Mouse (Mus musculus) hindbrain, embryonic 10.5 days (tissue): ENCODE measurements at regions not wholly inside any gene's neighbourhood (a gene's known extent, or its start where the extent isn't known, plus 50 kb on each side); places are given as distances from the start of the nearest gene placed in this dataset.
"Not testable (repeated sequence)": the region's sequence is repeated elsewhere in the genome, so short reads cannot be mapped to it uniquely, and the experiment has no call there.

Source experiments
- DNase-seq: peaks from one replicate; pipeline ENCODE4 v3.0.0-alpha.2; 2017; ENCODE audit warnings: low spot score
- H3K27ac ChIP-seq: fragments of 300-500 bp; sonication (generic); 2 replicates; pipeline ENCODE4 v1.5.1; 2016; ENCODE audit warnings: mild to moderate bottlenecking, moderate library complexity
- H3K27me3 ChIP-seq: fragments of 300-500 bp; sonication (generic); 2 replicates; pipeline ENCODE4 v1.6.1; 2016; ENCODE audit warnings: mild to moderate bottlenecking; ENCODE audit not compliant: poor library complexity, insufficient read depth, severe bottlenecking
- H3K36me3 ChIP-seq: fragments of 300-500 bp; sonication (generic); 2 replicates; pipeline ENCODE4 v1.6.1; 2016; ENCODE audit warnings: mild to moderate bottlenecking, moderate library complexity
- H3K4me1 ChIP-seq: fragments of 300-500 bp; sonication (generic); replicated peaks from 2 replicates; pipeline ENCODE4 v1.6.1; 2016; ENCODE audit warnings: mild to moderate bottlenecking
- H3K4me3 ChIP-seq: fragments of 300-500 bp; sonication (generic); 2 replicates; pipeline ENCODE4 v1.5.1; 2016; ENCODE audit warnings: mild to moderate bottlenecking, moderate library complexity
- H3K9me3 ChIP-seq: fragments of 300-500 bp; sonication (generic); 2 replicates; pipeline ENCODE4 v1.6.1; 2016; ENCODE audit warnings: mild to moderate bottlenecking, moderate library complexity
- WGBS: fragments of 180-500 bp; shearing (Covaris S2); methylation state at CpG from one replicate; pipeline ENCODE4 v1.1.7; 2016; 5-methylcytosine and 5-hydroxymethylcytosine counted together

DNA sequence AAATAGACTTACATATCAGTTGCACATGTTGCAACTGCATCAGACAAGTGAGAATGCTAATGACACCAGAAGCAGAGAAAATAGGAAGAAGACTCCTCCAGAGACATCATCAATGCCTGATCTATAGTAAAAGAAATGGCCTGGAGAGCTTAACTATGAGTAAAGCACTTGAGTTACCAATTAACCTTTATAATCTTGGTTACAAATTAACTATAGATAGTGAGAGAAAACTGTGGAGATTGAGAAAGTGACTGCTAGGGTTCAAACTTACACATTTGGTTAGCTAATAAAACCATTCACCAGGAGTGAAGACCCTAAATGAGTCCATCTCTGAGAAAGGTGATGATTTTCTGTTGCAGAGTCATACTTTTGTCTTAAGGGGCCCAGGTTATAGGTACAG is 307.4 kb downstream of the Phex start:
- H3K4me1 ChIP-seq: no peaks in the 10 kb centered on the region
- H3K36me3 ChIP-seq: no peaks in the 10 kb centered on the region
- H3K9me3 ChIP-seq: no peaks in the 10 kb centered on the region
- DNase-seq: no peak
- no peaks in the 10 kb centered on the region for H3K27me3 ChIP-seq
- no peak overlapping the region for H3K4me3 ChIP-seq
- no peak overlapping the region for H3K27ac ChIP-seq

GRCm38 (mm10) chrX:157080025-157080424 is 335.1 kb downstream of the Phex start:
- no peaks in the 10 kb centered on the region for H3K9me3 ChIP-seq
- no peaks in the 10 kb centered on the region for H3K27me3 ChIP-seq
- no peak for DNase-seq
- no peak overlapping the region for H3K4me3 ChIP-seq
- H3K36me3 ChIP-seq: no peaks in the 10 kb centered on the region
- no peak overlapping the region for H3K27ac ChIP-seq
- H3K4me1 ChIP-seq: no peaks in the 10 kb centered on the region

DNA sequence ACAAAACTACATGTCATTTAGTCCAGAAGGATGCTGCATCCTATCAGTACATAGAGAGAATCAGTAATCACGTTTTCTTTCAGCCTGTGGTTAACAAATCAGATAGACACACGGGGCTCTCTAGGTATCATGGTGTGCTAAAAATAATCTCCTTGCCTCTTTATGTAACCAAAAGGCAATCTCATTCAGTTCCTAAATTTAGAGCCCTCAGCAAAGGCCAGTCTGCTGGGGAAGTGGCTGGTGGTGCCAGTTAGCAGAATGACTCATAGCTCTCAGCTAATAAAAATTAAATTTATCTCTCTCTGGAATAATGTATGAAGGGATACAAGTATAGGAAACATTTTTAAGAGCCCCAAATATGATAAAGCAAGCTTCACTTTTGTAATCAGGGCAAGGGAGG is 335.5 kb downstream of the Phex start:
- Histone ChIP-seq H3K4me3 (no peak overlapping the region), H3K9me3 (no peaks in the 10 kb centered on the region), H3K36me3 (no peaks in the 10 kb centered on the region), H3K27ac (no peak overlapping the region), H3K4me1 (no peaks in the 10 kb centered on the region), H3K27me3 (no peaks in the 10 kb centered on the region)
- no peak for DNase-seq
- 70% methylated on average over 2 of the region's 2 CpGs for WGBS

GRCm38 (mm10) chrX:157078061-157078460 is 337.1 kb downstream of the Phex start:
- not testable (repeated sequence) for H3K4me3 ChIP-seq, H3K4me1 ChIP-seq, H3K36me3 ChIP-seq, H3K9me3 ChIP-seq, DNase-seq, H3K27ac ChIP-seq, H3K27me3 ChIP-seq
- 93% methylated on average over 5 of the region's 5 CpGs for WGBS

DNA sequence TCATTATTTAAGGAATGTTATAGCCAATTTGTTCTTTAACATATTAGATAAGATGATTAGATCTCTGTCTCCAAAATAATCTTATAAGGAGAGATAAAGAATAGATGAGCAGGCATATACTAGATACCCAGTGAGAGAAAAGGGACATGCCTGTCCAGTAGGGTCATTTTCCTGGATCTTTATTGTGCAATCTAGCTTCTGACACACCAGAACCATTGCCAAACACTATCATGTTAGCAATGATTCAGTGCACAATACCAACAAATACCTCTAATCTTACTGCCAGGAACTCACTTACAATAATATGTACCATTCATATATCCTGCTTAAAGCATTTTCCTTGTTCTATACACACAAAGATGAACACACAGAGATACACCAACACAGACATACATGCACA is 338.9 kb downstream of the Phex start:
- Histone ChIP-seq H3K27ac (no peak overlapping the region), H3K36me3 (no peaks in the 10 kb centered on the region), H3K4me3 (no peak overlapping the region), H3K9me3 (no peaks in the 10 kb centered on the region), H3K4me1 (no peaks in the 10 kb centered on the region), H3K27me3 (no peaks in the 10 kb centered on the region)
- DNase-seq: no peak

DNA sequence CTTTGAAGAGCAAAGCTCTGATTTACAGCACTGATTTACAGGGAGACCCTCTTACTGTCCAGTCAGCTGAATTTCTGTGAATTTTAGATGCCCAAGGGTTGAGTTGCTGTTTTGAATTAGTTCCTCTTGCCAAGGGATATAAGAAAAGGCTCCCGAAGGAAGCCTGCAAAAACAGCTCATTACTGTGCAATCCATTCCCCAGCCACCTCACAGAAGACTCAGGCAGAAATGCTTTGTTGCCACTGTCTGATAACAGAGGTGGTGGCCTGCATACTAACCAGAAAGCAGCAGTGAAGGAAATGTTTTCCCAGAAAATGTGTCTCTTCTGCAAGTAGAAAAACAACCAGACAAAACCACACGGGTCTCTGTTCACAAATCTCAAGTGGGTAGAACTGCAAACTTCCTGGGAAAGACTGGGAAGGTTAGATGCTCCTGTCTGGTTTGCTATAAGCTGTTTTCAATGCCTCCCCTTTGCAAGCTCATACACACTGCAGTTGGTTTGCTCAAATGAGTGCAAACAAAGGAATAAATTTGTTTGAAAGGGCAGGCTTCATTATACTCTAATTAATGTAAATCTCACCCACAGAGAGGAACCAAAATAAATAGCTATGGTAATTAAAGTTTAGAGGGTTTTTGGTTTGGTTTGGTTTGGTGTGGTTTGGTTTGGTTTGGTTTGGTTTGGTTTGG is 363.3 kb downstream of the Phex start:
- WGBS: 45% methylated on average over 2 of the region's 2 CpGs
- H3K9me3 ChIP-seq: no peaks in the 10 kb centered on the region
- DNase-seq: peak; percentile 2
- no peaks in the 10 kb centered on the region for H3K27me3 ChIP-seq
- no peak overlapping the region for H3K4me3 ChIP-seq
- H3K27ac ChIP-seq: no peak overlapping the region; the same call in 1 of the 2 replicates
- H3K4me1 ChIP-seq: no peaks in the 10 kb centered on the region
- H3K36me3 ChIP-seq: no peaks in the 10 kb centered on the region

DNA sequence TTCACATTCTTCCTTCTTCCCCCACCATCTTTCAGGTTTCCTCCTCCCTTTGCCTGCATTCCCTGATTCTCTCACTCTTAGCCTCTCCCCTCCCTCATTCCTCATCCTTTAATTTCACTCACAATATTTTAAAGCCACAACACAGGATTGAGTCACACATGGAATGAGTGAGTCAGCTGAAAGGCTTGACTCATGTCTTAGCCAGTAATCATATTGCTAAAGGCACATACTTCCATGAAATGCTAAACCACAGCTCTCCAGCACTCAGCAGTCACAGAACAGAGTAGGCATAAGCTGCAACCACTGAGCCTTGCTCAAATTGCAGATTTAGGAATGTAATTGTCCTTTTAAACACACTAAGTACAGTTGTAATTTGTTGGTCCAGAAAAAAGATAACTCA is 386.2 kb downstream of the Phex start:
- Histone ChIP-seq H3K4me1 (no peaks in the 10 kb centered on the region), H3K36me3 (no peaks in the 10 kb centered on the region), H3K27me3 (no peaks in the 10 kb centered on the region), H3K27ac (no peak overlapping the region), H3K9me3 (no peaks in the 10 kb centered on the region), H3K4me3 (no peak overlapping the region)
- no peak for DNase-seq

GRCm38 (mm10) chrX:157024343-157024742 is 390.8 kb downstream of the Phex start:
- DNase-seq: no peak
- no peaks in the 10 kb centered on the region for H3K4me1 ChIP-seq
- no peaks in the 10 kb centered on the region for H3K36me3 ChIP-seq
- H3K9me3 ChIP-seq: no peaks in the 10 kb centered on the region
- H3K27ac ChIP-seq: no peak overlapping the region
- no peaks in the 10 kb centered on the region for H3K27me3 ChIP-seq
- H3K4me3 ChIP-seq: no peak overlapping the region

DNA sequence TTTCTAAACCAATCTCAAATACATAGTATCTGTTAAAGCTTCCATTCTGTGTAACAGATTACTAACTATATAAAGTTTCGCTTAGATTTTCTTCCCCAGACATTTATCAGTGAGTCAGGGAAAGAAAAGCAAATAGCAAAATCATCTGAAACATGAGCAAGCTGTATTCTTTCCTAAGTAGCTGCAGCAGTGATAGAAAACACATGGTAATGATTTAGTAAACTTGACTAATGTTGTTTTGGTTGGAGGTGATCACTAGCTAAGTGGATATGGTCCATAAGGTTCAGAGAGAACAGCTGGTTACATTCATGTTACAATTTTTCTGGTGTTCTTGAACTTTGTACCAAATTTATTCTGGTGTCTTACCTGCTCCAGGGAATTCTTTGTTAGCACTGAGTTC is 393.3 kb downstream of the Phex start:
- no peaks in the 10 kb centered on the region for H3K27me3 ChIP-seq
- DNase-seq: no peak
- H3K27ac ChIP-seq: no peak overlapping the region
- H3K36me3 ChIP-seq: no peaks in the 10 kb centered on the region
- H3K4me1 ChIP-seq: no peaks in the 10 kb centered on the region
- 74% methylated on average over 1 of the region's 1 CpGs for WGBS
- H3K4me3 ChIP-seq: no peak overlapping the region
- no peaks in the 10 kb centered on the region for H3K9me3 ChIP-seq

DNA sequence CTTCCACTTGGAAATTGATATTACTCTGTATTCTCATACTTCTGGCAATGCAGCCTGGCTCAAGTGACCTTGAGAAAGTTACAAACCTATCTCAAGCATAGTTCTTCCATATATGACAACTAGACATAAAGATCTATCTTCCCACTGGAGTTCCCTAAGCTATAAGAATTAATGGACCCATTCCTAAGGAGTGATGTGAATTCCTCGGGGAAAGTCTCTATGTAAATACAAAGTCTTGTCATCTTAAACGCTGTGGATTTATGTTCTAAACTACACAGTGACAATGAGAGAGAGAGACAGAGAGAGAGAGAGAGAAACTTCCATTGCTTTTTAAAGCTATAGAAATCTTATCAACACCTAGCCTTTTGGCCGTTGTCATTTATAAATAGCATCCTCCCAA is 394.8 kb downstream of the Phex start:
- H3K4me1 ChIP-seq: no peaks in the 10 kb centered on the region
- no peak overlapping the region for H3K4me3 ChIP-seq
- no peaks in the 10 kb centered on the region for H3K9me3 ChIP-seq
- H3K27me3 ChIP-seq: no peaks in the 10 kb centered on the region
- no peak for DNase-seq
- WGBS: 83% methylated on average over 3 of the region's 3 CpGs
- no peak overlapping the region for H3K27ac ChIP-seq
- H3K36me3 ChIP-seq: no peaks in the 10 kb centered on the region

DNA sequence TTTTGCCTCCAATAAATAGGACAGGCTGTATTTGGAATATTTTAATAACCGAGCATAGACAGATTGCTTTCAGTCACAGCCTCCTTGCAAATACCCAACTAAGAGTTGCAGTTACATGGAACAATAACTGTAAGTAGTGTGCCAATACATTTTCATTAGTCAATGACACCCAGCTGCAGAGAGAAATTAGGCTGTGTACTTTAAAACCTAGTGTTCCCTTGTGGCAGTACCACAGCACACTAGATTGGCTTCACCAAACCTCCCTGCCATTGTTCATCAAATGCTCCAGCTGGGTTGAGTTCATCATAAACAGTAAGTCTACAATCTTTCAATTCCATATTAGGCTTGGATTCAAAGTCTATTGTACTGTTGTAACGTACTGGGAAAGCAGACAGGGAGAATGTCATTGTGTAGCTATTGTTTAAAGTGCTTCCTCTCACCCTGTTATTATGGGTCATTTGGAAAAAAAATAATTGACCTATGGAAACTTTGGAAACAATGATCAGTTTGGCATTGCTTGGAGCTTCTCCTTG is 425.1 kb downstream of the Phex start:
- Histone ChIP-seq H3K4me1 (no peaks in the 10 kb centered on the region), H3K4me3 (no peak overlapping the region), H3K36me3 (no peaks in the 10 kb centered on the region), H3K9me3 (no peaks in the 10 kb centered on the region), H3K27me3 (0 out of 2 replicates have a peak, but pooled peaks cover 3% of the 10 kb centered on the region), H3K27ac (no peak overlapping the region)
- no peak for DNase-seq
- 80% methylated on average over 2 of the region's 2 CpGs for WGBS

DNA sequence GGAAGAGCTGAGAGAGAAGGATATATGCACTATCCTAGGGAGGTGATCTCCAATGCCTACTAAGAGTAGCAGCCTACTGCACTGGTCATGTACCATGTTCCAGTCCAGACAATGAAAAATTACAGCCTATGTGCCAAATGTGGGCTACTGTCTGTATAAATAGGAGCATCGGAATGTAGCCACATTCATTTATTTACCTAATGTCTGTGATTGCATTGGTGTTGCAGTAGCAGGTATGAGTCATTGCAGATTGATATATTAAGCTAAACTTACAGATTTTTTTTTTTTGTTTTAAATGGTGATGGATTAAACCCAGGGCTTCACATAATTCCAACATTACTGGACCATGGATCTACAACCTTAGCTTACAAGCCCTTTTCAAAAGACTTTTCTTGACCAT is 468.0 kb downstream of the Phex start:
- H3K36me3 ChIP-seq: no peaks in the 10 kb centered on the region
- H3K27ac ChIP-seq: no peak overlapping the region
- no peaks in the 10 kb centered on the region for H3K27me3 ChIP-seq
- H3K4me1 ChIP-seq: no peaks in the 10 kb centered on the region
- no peak overlapping the region for H3K4me3 ChIP-seq
- no peak for DNase-seq
- WGBS: 86% methylated on average over 1 of the region's 1 CpGs
- H3K9me3 ChIP-seq: no peaks in the 10 kb centered on the region

- Histone ChIP-seq H3K4me3 (no peak overlapping the region), H3K4me1 (no peaks in the 10 kb centered on the region), H3K27ac (no peak overlapping the region), H3K36me3 (no peaks in the 10 kb centered on the region), H3K9me3 (no peaks in the 10 kb centered on the region), H3K27me3 (no peaks in the 10 kb centered on the region)
- DNase-seq: no peak
- WGBS: 84% methylated on average over 1 of the region's 1 CpGs
These were observed 470.9 kb downstream of the Phex start for GRCm38 (mm10) chrX:156944223-156944622.

DNA sequence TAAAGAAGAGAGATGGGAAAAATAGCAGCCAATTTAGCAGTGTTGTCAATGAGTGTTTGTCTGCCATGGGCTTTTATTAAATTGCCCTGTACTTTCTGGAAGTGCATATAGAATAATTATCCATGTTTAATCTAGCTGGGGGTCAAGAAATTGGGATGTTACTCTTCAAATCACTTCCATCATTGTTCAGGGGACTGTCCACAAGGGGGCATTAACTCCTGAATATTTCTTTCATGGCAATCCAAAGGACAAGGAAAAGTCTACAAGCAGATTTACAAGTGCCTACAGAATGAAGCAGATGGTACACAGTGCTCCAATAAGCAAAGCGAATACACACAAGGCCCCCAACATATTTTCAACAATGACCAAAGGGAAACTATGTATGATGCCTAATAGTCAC is 501.7 kb downstream of the Phex start:
- DNase-seq: no peak
- Histone ChIP-seq H3K27ac (no peak overlapping the region), H3K36me3 (no peaks in the 10 kb centered on the region), H3K4me1 (no peaks in the 10 kb centered on the region), H3K4me3 (no peak overlapping the region), H3K27me3 (no peaks in the 10 kb centered on the region), H3K9me3 (no peaks in the 10 kb centered on the region)
- 65% methylated on average over 1 of the region's 1 CpGs for WGBS
